Mouse (Mus musculus) right cerebral cortex, adult 2 months (tissue): ENCODE data around the gene Nup88.
"Not testable (repeated sequence)": the region's sequence is repeated elsewhere in the genome, so short reads cannot be mapped to it uniquely, and the experiment has no call there.

Experiments
- DNase-seq, 2 experiments: peaks; one replicate each; pipeline ENCODE4 v3.0.0; 2021 to 2022; ENCODE audit warnings: low spot score in 2 of 2

Nup88 gene

DNA sequence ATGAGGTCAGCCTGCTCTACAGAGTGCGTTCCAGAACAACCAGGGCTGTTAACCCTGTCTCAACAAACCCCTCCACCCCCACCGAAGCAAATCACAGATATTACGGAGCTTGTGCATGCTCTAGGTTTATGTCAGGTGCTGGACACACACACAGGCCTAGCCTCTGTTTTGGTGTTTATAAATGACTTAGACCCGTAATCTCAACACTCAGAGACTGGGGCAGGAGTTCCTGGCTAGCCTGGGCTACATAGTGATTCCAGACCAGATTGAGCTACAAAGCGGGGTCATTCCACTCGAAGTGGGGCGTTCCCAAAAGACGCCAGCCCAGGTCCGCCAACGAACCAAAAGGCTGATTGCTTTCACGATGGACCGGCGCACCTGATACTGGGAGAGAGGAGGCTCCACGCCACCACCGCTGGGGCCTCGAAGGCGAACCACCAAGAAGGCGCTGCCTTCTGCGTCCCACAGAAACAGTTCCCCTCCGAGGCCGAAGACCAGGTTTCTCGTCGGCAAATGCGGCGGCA is 440 bp downstream of the Nup88 start:
- DNase-seq = no peak

DNA sequence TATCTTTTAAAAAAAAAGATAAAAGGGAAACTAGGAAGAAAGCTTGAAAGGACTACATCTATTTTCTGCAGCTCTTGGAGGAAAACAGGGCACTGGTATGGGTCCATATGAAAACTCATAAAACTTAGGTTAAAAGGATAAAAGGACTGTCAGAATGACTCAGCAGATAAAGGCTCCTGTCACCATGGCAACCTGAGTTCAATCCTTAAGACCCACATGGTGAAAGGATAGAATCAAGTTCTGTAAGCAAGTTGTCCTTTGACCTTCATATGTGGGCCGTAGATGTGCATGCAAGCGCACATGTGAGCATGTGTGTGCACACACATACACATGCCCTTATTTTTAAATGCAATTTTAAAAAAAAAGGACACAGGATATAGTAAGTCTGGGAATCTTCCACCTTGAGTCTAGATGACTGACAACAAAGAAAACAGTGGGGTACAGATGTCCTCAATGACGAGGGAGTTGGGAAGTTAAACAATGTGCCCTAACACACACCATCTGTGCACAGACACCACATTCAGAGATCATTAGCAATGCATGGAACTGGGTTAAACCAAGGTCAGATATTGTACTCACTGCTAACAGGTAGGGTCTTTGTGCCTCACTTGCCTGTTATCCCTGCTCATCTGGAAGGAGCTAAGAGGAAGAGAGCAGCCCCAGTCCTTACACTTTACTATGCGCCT is 5.4 kb downstream of the Nup88 start:
- DNase-seq = no peak

- no peak for DNase-seq
Measured at GRCm38 (mm10) chr11:70960786-70961554, 8.8 kb downstream of the Nup88 start.

GRCm38 (mm10) chr11:70954711-70955110 is 15.1 kb downstream of the Nup88 start:
- no peak for DNase-seq

DNA sequence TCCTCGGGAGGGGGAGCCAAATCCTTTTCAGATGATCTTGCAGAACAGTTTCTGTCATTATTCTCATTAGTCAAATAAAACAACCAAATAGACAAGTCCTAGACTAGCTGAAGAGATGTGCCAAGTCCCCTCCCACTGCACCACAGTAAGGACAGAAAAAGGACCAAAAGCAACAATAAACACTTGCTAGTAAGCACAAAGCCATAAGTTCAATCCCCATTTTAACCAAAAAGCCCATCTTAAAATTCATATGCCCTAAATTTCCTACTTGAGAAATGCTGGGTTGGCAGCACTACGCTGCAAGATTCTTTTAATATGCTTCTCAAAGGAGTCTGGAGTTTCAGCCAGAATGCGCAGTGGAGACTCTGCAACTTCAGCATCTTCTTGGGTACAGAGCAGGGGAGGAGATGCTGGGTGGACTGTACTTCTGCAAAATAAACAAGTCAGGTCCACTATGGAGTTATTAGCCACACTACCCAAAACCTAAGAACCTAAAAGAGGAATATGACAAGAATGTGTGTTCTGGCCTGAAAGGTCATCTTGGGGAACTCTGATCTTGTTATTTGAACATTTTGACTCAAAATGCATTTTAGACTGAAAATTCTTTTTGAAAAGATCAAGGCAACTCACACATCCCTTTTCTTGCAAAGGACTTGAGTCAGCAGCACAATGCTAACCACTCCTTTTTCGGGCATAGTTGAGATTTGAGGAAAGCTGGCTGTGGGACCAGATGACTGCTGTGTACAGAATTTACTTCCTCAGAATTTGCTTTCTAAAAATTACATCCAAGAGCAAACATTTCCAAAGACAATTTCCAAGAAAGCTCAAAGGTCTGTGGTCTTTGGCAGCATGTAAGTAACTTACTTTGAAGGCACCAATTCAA is 24.6 kb downstream of the Nup88 start:
- DNase-seq = no peak

GRCm38 (mm10) chr11:70943651-70944050 is 26.1 kb downstream of the Nup88 start:
- DNase-seq = no peak

DNA sequence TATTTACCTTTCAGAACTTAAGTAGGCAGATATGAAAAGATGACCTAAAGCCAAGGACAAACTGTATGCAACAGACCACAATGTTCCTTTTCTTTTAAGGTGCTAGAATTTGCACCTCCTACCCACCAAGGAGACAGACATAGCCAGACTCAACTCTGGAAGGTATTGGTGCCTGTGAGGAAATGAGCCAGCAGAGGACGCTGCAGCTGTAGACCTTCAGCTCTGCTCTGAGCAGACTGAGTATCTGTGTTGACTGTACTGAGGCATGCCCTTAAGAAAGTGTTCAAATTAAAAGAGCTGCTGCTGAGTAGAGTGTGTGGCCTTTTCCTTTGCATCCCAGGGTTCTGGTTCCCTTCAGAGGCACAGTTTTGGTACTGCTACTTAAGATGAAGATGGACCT is 27.2 kb downstream of the Nup88 start:
- no peak for DNase-seq

- no peak for DNase-seq
Measured at GRCm38 (mm10) chr11:70935316-70935715, 34.5 kb downstream of the Nup88 start.

- DNase-seq = no peak
Measured at GRCm38 (mm10) chr11:70931461-70931860, 38.3 kb downstream of the Nup88 start.

- DNase-seq = no peak
Measured at GRCm38 (mm10) chr11:70919524-70919923, 50.2 kb downstream of the Nup88 start.

DNA sequence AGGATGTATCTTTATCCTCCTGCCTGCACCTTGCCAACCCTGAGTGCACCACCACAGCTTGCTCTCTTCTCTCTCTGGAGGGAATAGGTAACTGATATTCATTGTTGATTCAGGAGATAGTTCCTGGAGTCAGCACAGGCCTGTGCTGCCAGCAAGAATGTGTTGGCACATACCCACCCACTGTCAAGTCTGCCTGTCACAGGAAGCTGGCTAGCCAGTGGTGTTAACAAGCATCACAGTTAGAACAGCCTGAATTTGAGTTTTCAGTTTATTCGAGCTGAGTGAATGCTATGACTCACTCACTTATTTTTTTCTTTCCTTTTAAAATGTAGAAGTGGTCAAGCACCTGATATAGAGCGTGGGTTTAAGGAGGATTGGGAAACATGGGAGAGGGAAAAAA is 51.9 kb downstream of the Nup88 start:
- DNase-seq = peak; percentile 63 to 65

GRCm38 (mm10) chr11:70911920-70912319 is 57.9 kb downstream of the Nup88 start:
- no peak for DNase-seq

DNA sequence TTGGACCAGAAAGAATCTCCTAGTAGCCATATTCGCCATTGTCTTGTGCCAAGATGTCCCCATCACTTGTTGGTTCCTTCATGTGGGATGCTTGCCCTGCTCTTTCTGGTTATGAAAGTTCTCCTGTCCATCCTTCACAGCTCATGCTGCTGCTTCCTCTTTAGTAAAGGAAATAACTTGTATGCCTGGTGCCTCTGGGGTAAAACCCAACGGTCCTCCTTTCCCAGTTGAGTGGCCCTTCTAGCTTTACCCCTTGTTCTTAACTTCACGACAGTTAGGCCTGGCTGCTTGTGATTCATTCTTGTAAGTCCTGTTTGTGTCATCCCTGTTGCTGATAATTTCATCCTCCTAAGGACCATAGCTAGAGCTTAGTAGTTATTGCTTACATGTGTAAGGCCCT is 58.5 kb downstream of the Nup88 start:
- DNase-seq = no peak

DNA sequence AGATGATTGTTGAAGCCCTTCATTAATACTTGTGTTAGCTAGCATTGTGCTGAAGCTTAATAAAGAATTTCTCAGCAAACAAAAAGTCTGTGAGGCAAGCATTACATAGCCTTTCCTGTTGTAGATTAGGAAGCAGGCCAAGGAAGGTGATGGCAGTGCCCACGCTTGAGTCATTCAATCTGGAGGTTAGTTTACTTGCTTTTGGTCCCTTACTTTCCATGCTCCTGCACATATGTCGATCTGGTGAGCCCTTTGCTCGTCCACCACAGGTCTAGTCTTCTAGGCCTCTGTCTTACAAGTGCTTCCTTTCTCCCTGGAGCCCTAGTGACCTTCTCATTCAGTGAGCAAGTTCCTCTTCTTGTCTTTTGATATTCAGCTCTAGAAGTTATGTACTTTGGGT is 63.1 kb downstream of the Nup88 start:
- DNase-seq = peak; percentile 27 to 29

DNA sequence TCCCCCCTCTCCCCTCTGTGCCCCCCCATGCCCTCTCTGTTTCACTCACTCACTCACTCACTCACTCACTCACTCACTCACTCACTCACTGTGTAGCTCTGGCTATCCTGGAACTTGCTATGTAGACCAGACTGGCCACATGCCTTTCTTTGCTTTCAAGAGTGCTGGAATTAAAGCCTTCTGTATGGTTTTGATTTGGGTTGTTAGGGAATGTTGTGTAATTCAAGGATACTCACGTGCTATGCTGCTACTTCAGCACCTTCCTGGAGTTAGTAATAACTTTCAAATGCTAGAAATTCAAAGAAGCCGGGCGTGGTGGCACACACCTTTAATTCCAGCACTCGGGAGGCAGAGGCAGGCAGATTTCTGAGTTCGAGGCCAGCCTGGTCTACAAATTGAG is 71.6 kb downstream of the Nup88 start:
- not testable (repeated sequence) for DNase-seq

GRCm38 (mm10) chr11:70897680-70898079 is 72.1 kb downstream of the Nup88 start:
- no peak for DNase-seq
